Mouse (Mus musculus) testis, adult 2 months (tissue): ENCODE results near the gene Bmp7. TPM values are rescaled to one million over a fixed set of nuclear protein-coding genes. Genes with fewer than 3 reads are reported as not detected.

Source experiments
- H3K27ac ChIP-seq: fragments of 200-500 bp; 2 replicates; pipeline ENCODE4 v1.5.1; 2012; ENCODE audit warnings: low read depth, low read length; ENCODE audit not compliant: control insufficient read depth, insufficient read depth
- H3K27me3 ChIP-seq: fragments of 200-500 bp; 2 replicates; pipeline ENCODE4 v1.6.1; 2012; ENCODE audit warnings: mild to moderate bottlenecking, low read length, moderate library complexity; ENCODE audit not compliant: control insufficient read depth, insufficient read depth
- H3K36me3 ChIP-seq: fragments of 200-500 bp; 2 replicates; pipeline ENCODE4 v1.6.1; 2012; ENCODE audit warnings: mild to moderate bottlenecking, low read length; ENCODE audit not compliant: control insufficient read depth, insufficient read depth
- H3K4me1 ChIP-seq: fragments of 200-500 bp; 2 replicates; pipeline ENCODE4 v1.6.1; 2012; ENCODE audit warnings: low read length; ENCODE audit not compliant: control insufficient read depth, insufficient read depth
- H3K4me3 ChIP-seq: fragments of 200-500 bp; 2 replicates; pipeline ENCODE4 v1.5.1; 2012; ENCODE audit warnings: low read depth, mild to moderate bottlenecking, low read length, moderate library complexity, mixed read lengths; ENCODE audit not compliant: control insufficient read depth
- CTCF ChIP-seq: fragments of 200-500 bp; IDR thresholded peaks from 2 replicates; pipeline ENCODE4 v1.5.1; 2012; ENCODE audit warnings: low read depth, mild to moderate bottlenecking, inconsistent platforms, low read length, moderate library complexity; ENCODE audit not compliant: control insufficient read depth, insufficient read depth, insufficient replicate concordance
- POLR2A ChIP-seq: fragments of 200-500 bp; IDR thresholded peaks from 2 replicates; pipeline ENCODE4 v1.6.1; 2012; ENCODE audit warnings: low read depth, mild to moderate bottlenecking, inconsistent platforms, low read length, moderate library complexity; ENCODE audit not compliant: control insufficient read depth
- polyA plus RNA-seq: library from polyadenylated mRNA; depleted of rRNA; stranded (reverse); fragments of >200 nt; gene quantifications from 2 replicates; pipeline ENCODE4 v1.2.3, GENCODE M21; 2012

The Bmp7 gene
- polyA plus RNA-seq, 1 experiment = 2.4 TPM

GRCm38 (mm10) chr2:172903523-172903922 lies 36.6 kb downstream of the Bmp7 start:
- TF ChIP-seq POLR2A (no peak), CTCF (no peak)
- H3K36me3 ChIP-seq = no peaks in the 10 kb centered on the region
- H3K4me3 ChIP-seq = no peak overlapping the region
- no peaks in the 10 kb centered on the region for H3K4me1 ChIP-seq
- H3K27me3 ChIP-seq = no peaks in the 10 kb centered on the region
- no peak overlapping the region for H3K27ac ChIP-seq

GRCm38 (mm10) chr2:172900954-172901701 lies 39.0 kb downstream of the Bmp7 start:
- no peak for TF ChIP-seq POLR2A
- TF ChIP-seq CTCF = no peak
- Histone ChIP-seq H3K27me3 (no peaks in the 10 kb centered on the region), H3K4me1 (no peaks in the 10 kb centered on the region), H3K27ac (no peak overlapping the region), H3K4me3 (no peak overlapping the region), H3K36me3 (no peaks in the 10 kb centered on the region)

DNA sequence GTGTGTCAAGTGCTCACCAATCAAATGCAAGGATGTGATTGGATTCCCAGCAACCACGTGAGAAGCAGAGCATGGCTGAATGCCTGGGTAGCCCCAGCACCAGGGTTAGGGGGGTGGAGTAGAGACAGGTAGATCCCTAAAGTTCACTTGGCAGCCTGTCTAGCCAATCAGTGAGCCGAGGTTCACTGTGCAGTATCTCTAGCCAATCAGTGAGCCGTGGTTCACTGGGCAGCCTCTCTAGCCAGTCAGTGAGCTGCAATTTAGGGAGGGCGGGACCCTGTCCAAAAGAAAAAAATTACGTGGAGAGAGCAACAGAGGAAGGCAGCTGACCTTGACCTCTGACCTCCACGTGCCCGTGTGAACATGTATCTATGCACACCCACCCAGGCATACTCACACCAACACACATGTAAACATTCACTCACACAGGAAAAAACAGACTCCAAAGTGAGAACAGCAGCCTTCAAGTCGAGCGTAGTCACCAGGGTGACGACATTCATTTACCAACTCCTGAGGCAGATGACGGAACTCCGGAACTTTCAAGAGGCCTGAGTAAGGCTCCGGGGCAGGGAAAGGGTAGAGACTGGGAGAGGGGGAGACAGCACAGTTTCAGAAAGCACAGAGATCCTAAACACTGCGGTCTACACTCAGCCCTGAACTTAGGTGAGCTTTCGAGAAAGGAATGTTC lies 50.2 kb downstream of the Bmp7 start:
- H3K4me3 ChIP-seq = no peak overlapping the region
- H3K27me3 ChIP-seq = no peaks in the 10 kb centered on the region
- H3K27ac ChIP-seq = no peak overlapping the region
- no peak for TF ChIP-seq POLR2A
- no peaks in the 10 kb centered on the region for H3K36me3 ChIP-seq
- peaks cover 12% of the 10 kb centered on the region for H3K4me1 ChIP-seq

- no peak for TF ChIP-seq CTCF
- no peak for TF ChIP-seq POLR2A
- H3K27ac ChIP-seq = no peak overlapping the region
- H3K4me1 ChIP-seq = peaks cover 12% of the 10 kb centered on the region
Measured at GRCm38 (mm10) chr2:172889222-172889621, 50.9 kb downstream of the Bmp7 start.

DNA sequence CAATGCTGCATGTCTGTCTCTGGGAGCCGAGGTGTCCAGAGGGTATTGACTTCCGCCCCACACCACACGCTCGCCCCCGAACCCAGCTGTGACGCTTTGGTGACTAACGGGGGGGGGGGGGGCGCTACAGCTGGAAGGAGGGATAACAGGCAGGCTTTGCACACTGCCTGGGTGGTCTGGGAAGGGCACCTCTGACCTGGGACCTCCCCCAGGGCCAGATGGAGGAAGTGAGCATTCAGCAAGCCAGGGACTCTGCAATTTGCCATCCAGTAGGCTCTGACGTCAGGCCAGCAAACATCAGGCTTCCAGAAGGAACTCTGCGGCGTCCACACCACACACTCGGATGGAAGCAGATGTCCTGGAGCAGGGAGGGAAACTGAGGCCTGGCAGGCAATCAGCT lies 52.0 kb downstream of the Bmp7 start:
- Histone ChIP-seq H3K36me3 (no peaks in the 10 kb centered on the region), H3K27ac (no peak overlapping the region), H3K4me3 (no peak overlapping the region), H3K27me3 (no peaks in the 10 kb centered on the region), H3K4me1 (peaks cover 12% of the 10 kb centered on the region)
- no peak for TF ChIP-seq CTCF
- TF ChIP-seq POLR2A = no peak

More at GRCm38 (mm10) chr2:172889222-172889621, 50.9 kb downstream of the Bmp7 start:
- Histone ChIP-seq H3K27me3 (no peaks in the 10 kb centered on the region), H3K4me3 (no peak overlapping the region), H3K36me3 (no peaks in the 10 kb centered on the region)

- H3K27me3 ChIP-seq = no peaks in the 10 kb centered on the region
- no peaks in the 10 kb centered on the region for H3K36me3 ChIP-seq
- no peak overlapping the region for H3K4me3 ChIP-seq
- no peak overlapping the region for H3K27ac ChIP-seq
- TF ChIP-seq CTCF = no peak
- H3K4me1 ChIP-seq = peaks cover 7% of the 10 kb centered on the region
Measured at GRCm38 (mm10) chr2:172885861-172886260, 54.3 kb downstream of the Bmp7 start.

DNA sequence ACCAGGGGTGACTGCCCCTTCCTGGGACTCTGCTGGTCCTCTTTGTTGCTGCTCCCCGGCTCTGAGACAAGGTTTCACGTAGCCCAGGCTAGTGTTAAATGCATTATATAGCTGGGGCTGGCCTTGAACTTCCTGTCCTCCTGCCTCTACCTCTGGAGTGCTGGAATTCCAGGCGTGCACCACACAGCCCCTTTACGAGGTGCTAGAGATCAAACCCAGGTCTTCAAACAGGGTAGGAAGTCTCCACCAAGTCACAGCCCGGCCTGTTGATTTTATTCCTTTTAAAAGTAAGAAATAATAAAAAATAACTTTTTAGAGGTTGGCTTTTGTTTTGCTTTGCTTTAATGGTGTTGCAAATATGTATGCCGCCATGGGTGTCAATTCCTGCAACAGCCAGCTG lies 55.5 kb downstream of the Bmp7 start:
- TF ChIP-seq CTCF (no peak), POLR2A (no peak)
- Histone ChIP-seq H3K27ac (no peak overlapping the region), H3K36me3 (no peaks in the 10 kb centered on the region), H3K4me1 (no peaks in the 10 kb centered on the region), H3K4me3 (no peak overlapping the region), H3K27me3 (no peaks in the 10 kb centered on the region)
